Mouse (Mus musculus): Measurements from ENCODE around the gene Sgms2.

The Sgms2 gene

DNA sequence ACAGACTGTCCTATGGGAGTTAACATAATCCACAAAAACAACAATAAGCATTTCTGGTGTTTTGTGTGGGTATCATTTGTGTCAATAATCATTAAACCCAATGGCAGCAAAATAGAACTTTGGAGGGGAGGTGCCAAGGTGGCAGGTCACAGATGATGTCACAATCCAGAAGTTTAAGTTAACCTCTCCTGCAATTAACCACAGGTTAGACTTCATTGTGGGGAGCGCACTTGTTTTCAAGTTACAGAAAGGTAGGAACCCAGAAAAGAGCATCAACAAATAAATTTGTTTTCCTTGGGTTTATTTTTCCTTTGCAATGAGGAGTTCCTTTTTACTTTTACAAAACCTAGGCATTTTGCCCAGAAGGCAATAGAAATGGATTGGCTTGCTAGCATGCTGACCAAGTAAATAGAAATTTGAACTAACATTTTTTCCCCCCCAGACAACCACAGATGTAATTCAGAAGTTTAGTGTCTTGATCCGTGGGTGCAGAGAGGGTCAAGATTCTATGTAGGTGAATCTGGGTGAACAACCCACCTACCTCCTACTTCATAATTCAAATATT is at the start of gene Sgms2:
Gene Sgms2, minus strand, starts transcription at position 51 of the 565 bp plus-strand sequence.
- no peak for DNase-seq

DNA sequence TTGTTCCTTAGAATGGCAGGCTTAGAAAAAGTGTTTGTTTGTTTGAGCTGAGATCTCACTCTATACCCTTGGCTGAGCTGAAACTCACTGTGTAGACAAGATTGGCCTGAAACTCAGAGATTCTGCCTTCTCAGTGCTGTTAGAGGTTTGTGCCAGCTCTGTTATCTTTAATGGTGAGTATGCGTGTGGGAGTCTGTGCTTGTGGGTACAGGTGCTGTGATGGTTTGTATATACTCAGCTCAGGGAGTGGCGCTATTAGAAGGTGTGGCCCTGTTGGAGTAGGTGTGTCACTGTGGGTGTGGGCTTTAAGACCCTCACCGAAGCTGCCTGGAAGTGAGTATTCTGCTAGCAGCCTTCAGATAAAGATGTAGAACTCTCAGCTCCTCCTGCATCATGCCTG is 34.0 kb upstream of the Sgms2 start:
- DNase-seq, result no peak

DNA sequence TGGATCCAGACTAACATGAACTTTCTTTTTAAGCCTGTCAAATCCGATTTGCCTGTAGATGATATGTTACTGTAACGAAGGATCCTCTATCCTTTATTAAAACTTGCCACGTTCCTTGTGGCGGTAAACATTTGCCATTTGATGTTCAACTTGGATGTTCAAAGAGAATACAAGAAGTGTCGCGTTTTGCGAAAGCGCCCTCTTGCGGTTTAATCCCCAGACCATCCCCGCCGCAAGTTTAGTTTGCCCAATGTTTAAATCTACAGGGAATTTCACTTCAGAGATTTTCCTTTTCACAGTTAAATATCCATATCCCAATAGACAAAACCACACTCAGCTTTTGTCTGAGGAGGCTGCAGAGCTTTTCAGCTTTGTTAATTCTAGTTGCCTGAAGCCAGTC is 33.6 kb upstream of the Sgms2 start:
- DNase-seq, result peak; percentile 45 to 59

DNA sequence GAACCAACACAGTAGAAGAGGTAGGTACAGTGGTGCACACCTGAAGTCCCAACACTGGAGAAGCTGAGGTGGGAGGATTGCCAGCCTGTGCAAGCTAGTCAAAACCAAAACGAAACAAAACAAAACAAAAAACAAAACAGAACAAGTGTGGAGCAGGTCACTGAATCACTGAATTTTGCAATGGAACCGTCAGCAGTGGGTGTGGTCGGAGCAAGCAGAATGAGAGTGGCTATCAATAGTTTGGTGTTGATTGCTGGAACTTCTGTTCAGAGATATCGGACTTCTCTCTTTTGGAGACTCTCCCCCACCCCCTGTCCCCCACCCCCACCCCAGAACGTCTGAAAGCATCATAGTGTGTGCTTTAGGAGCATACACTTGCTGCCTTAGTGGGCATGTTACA is 33.0 kb upstream of the Sgms2 start:
- DNase-seq, result no peak

DNA sequence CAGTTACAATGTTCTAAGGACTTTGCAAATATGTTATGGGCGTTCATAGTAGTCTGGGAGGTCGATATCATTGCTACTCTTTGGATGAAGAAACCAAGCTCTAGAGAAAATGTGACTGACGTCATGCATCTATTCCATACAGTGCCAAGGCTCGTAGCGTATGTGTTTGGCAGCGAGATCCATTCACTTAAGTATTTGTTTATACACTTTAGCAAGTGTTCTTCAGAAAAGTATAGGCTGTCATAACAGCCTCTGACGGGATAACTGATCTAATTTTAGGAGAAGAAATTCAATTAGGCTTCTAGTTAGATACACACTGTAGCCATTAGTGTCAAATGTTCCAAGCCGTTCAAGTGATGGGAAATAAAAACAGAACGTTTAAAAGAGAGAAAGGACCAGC is 32.5 kb upstream of the Sgms2 start:
- DNase-seq, result no peak

GRCm38 (mm10) chr3:131522243-131522642 is 31.0 kb upstream of the Sgms2 start:
- no peak for DNase-seq

DNA sequence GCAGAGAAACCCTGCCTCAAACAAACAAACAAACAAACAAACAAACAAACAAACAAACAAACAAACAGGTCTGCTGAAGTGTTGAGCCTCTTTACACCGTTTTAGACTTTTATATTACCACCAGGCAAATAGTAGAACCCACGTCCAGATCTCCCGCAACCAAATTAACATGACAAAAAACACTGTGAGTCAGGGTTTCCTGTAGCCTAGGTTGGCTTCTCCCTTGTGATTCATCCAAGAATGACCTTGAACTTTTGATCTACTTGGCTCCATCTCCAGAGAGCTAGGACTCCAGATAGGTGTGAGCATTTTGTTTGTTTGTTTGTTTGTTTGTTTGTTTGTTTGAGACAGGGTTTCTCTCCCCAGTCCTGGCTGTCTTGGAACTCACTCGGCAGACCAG is 30.0 kb upstream of the Sgms2 start:
- no peak for DNase-seq

- DNase-seq, result no peak
Observed at GRCm38 (mm10) chr3:131517756-131518155, 26.5 kb upstream of the Sgms2 start.

DNA sequence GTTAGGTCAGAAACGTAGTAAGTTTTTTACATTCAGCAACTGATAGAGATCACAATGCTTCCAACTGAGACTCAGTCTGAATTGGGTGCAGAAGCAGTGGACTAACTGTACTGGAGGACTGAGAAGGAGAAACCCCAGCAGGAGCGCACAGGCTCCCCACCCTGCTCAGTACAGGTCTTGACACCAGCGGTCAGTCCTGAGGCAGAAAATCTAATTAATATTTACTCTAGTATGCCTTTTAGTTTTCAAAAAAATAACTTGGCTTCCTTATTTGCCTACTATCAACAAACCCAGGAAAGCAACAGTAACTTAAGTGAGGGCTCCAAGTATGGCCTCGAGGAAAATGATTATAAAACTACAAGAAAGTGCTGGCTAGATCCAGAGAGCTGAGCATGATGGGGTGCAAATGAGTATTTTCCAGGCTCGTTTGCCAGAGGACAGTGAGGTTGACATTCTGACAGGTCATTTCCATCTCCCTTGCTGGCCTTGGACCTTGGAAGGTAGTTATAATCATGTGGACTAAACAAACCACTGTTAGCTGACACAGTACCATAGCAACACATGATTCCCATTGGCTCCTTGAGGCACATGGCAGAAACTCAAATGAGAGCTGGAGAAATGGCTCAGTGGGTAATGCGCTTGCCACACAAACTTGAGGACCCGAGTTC is 25.3 kb upstream of the Sgms2 start:
- DNase-seq, result no peak

DNA sequence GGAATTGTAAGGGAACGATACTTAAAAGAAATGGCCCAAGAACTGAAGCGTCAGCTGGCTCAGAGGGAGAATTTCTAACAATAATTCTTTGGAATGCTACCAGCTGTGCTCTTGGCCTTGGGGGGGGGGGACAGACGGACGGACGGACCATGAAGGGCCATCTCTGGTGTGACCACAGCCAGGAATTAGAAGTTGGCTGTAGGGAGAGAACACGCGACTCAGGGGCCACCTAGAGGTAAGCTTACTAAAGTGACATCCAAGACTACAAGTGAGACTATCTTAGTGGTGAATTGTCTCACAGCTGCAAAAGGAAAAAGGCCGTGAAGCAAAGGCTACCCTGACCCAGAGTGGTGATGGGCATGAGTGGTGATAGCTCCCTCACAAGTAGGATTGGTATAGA is 20.4 kb upstream of the Sgms2 start:
- no peak for DNase-seq

DNA sequence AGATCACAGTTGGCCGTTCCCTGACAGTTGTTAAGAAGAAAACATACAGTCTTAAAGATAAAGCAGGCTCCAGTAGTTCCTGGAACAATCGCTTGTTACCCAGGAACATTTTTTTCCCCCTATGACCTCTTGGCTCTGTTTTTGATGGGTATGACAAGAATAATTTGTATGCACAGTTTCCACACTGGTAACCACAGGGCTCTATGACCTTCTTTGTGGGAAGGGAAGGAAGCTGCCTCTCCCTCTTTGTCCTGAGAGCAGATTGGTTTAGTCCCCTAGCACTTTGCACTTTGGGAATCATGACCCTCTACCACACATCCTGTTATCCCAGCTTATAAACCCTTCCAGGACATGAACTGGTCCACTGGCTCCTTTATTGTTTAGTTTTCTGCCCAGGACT is 16.8 kb upstream of the Sgms2 start:
- no peak for DNase-seq

- no peak for DNase-seq
Observed at GRCm38 (mm10) chr3:131504595-131505223, 13.5 kb upstream of the Sgms2 start.

DNA sequence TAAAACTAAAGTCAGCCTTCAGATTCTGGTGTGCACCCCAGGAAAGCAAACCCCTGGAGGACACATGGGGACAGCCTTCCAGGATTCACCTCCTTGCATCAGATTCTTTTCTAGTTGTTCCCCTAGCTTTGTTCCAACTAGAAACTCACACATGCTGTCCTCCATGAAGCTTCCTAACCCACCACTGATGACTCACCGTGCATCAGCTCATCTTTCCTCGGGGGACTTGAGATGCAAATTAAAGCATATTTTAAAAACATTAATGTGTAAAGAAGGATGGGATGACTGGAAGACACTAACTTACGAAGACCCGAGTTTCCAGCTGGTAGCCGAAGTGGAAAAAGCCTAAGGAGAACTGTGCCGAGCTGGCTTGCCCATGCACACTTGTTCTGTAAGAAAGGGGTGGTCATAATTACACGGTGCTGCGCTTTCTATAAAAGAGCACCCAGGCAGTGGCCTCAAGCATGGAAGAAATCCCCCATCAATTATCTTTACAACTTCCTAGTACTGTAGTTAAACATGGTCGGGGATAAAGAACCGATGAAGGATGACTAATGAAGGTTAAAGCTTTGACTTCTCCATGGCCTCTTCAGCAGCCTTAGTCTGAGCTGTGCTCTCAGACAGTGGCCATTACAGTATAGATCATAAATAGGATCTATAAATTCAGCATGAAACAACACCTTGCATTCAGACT is 10.6 kb upstream of the Sgms2 start:
- DNase-seq, result no peak

- DNase-seq, result no peak
Observed at GRCm38 (mm10) chr3:131499651-131500050, 8.4 kb upstream of the Sgms2 start.

GRCm38 (mm10) chr3:131496506-131497122 is 5.4 kb upstream of the Sgms2 start:
- no peak for DNase-seq

GRCm38 (mm10) chr3:131495076-131495475 is 3.9 kb upstream of the Sgms2 start:
- DNase-seq, result no peak

GRCm38 (mm10) chr3:131493194-131493593 is 2.0 kb upstream of the Sgms2 start:
- DNase-seq, result no peak

GRCm38 (mm10) chr3:131491980-131492379 is 769 bp upstream of the Sgms2 start:
- no peak for DNase-seq

GRCm38 (mm10) chr3:131490143-131490908 is 885 bp downstream of the Sgms2 start:
- DNase-seq, result peak; percentile 74 to 82

- DNase-seq, result peak; percentile 71 to 82
Observed at GRCm38 (mm10) chr3:131489657-131490142, 1.5 kb downstream of the Sgms2 start.

GRCm38 (mm10) chr3:131488969-131489368 is 2.2 kb downstream of the Sgms2 start:
- DNase-seq, result no peak

- no peak for DNase-seq
Observed at GRCm38 (mm10) chr3:131488403-131488802, 2.8 kb downstream of the Sgms2 start.

Measured in cerebellum, adult 18-20 months (tissue).